Mouse (Mus musculus): ENCODE results near the gene Rad50.

DNA sequence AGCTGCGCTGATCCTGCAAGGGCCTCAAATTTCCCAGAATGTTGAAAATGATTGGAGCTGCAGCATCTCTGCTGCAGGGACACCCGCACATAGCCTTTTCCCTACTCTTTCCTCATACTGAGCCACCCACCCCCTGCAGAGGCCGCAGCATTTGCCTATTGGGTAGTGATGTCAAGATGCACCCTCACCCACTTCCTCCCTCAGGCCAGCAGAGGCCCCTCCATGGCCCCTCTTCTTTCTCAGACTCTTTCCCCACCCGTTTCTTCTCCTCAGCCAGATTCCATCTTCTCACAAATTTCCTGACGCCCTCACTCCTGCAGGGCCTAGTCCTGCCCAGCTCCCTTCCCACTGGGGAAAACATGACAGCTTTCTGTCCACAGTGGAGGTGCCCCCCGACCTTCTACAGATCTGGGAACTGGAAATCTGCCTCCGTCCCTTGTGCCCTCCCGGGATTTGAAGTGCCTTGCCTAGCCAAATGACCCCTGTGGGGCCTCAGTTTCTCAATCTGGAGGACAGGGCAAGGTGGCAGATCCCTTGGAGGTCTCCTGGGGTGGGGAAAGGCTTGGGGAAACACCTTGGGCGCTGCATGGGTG, 71.4 kb downstream of the Rad50 start:
- TF ChIP-seq EP300 (optimal IDR thresholded peaks at IDR 0.05) (no peak), CTCF (IDR thresholded peaks at IDR 0.05; ENCODE audit: low read depth) (no peak)

Measured in stomach, postnatal 0 days (tissue).